Mouse (Mus musculus) ES-E14 (cell line): ENCODE measurements at regions not wholly inside any gene's neighbourhood (a gene's known extent, or its start where the extent isn't known, plus 50 kb on each side); places are given as distances from the start of the nearest gene placed in this dataset.

Source experiments
- CHD2 ChIP-seq: IDR thresholded peaks from 2 replicates; pipeline ENCODE4 v1.6.1; 2014; ENCODE audit warnings: mild to moderate bottlenecking, low read depth, low read length, inconsistent platforms
- ZC3H11A ChIP-seq: IDR thresholded peaks from 2 replicates; pipeline ENCODE4 v1.6.1; 2012; ENCODE audit warnings: low read depth, mild to moderate bottlenecking, inconsistent platforms, low read length, borderline replicate concordance

- TF ChIP-seq ZC3H11A (no peak), CHD2 (no peak)
Measured at GRCm38 (mm10) chr8:96455915-96456314, 567.6 kb upstream of the Got2 start.
